8 mouse cellular contexts compared by ENCODE assay signal in genomic region chr17:35697759-35698500, GRCm38 (mm10). TPM values are rescaled to one million over a fixed set of nuclear protein-coding genes. Genes with fewer than 3 reads are reported as not detected.
DNase-seq lines count a peak whose midpoint lies in the region; ATAC-seq and TF ChIP-seq lines count a peak whose summit lies in the region.

No protein-coding gene starts in this region.

- peak; percentile 39 for DNase-seq in lung, embryonic 14.5 days
- DNase-seq in lung, postnatal 14 days = no peak
- peak; percentile 97 for DNase-seq in brain, adult 2 months (ENCODE audit: low read depth, low spot score)
- peak; percentile 86 for DNase-seq in forebrain, embryonic 11.5 days (ENCODE audit: low spot score)
- DNase-seq in intestine, embryonic 14.5 days (ENCODE audit: low spot score) = peak; percentile 76
- peak; percentile 43 for DNase-seq in limb, embryonic 14.5 days (ENCODE audit: low spot score)
- peak; percentile 31 for DNase-seq in right cerebral cortex, postnatal 14 days
- DNase-seq in thymus, postnatal 25 days = no peak

- no peak for TF ChIP-seq POLR2A in limb, embryonic 14.5 days (IDR thresholded peaks at IDR 0.05; ENCODE audit: borderline replicate concordance, extremely low read depth, insufficient read depth, insufficient read length)

- peak; percentile 37 for ATAC-seq in lung, embryonic 14.5 days (ENCODE audit: insufficient read depth)
- peak; percentile 68 for ATAC-seq in forebrain, embryonic 11.5 days (replicated peaks; ENCODE audit: low FRiP score)
- ATAC-seq in intestine, embryonic 14.5 days (replicated peaks; ENCODE audit: low FRiP score, low TSS enrichment, low read depth) = peak; percentile 63
- ATAC-seq in limb, embryonic 14.5 days (ENCODE audit: low FRiP score, low read depth) = peak; percentile 16; the same call in 1 of the 2 replicates

- peak overlapping the region; percentile 88 for H3K27ac ChIP-seq in lung, embryonic 14.5 days (ENCODE audit: low read depth)
- H3K27ac ChIP-seq in forebrain, embryonic 11.5 days (ENCODE audit: low read depth, low read length) = peak overlapping the region; percentile 96
- peak overlapping the region; percentile 86 for H3K27ac ChIP-seq in intestine, embryonic 14.5 days (ENCODE audit: low read depth)
- H3K27ac ChIP-seq in limb, embryonic 14.5 days (replicated peaks; ENCODE audit: low read depth, low read length) = peak overlapping the region; percentile 21; the same call in 1 of the 2 replicates

- peaks cover 17% of the 10 kb centered on the region for H3K36me3 ChIP-seq in lung, embryonic 14.5 days (ENCODE audit: insufficient read depth)
- peaks cover 21% of the 10 kb centered on the region for H3K36me3 ChIP-seq in forebrain, embryonic 11.5 days (ENCODE audit: control insufficient read depth, insufficient read depth, low read length)
- H3K36me3 ChIP-seq in intestine, embryonic 14.5 days (ENCODE audit: control insufficient read depth, insufficient read depth, low read length) = peaks cover 16% of the 10 kb centered on the region
- peaks cover 16% of the 10 kb centered on the region for H3K36me3 ChIP-seq in limb, embryonic 14.5 days (ENCODE audit: control insufficient read depth, insufficient read depth, low read length)

- H3K9me3 ChIP-seq in lung, embryonic 14.5 days (ENCODE audit: low read depth, low read length) = peaks cover 4% of the 10 kb centered on the region; the same call in 1 of the 2 replicates
- H3K9me3 ChIP-seq in forebrain, embryonic 11.5 days (ENCODE audit: control insufficient read depth, low read length) = no peaks in the 10 kb centered on the region
- peaks cover 4% of the 10 kb centered on the region; the same call in 1 of the 2 replicates for H3K9me3 ChIP-seq in intestine, embryonic 14.5 days (ENCODE audit: control insufficient read depth, low read length)
- H3K9me3 ChIP-seq in limb, embryonic 14.5 days (ENCODE audit: control insufficient read depth, low read length) = 0 out of 2 replicates have a peak, but pooled peaks cover 4% of the 10 kb centered on the region

- peak overlapping the region; percentile 54 for H3K9ac ChIP-seq in lung, embryonic 14.5 days
- peak overlapping the region; percentile 73 for H3K9ac ChIP-seq in forebrain, embryonic 11.5 days (ENCODE audit: low read length)
- peak overlapping the region; percentile 27 for H3K9ac ChIP-seq in intestine, embryonic 14.5 days (ENCODE audit: low read length)
- H3K9ac ChIP-seq in limb, embryonic 14.5 days (ENCODE audit: low read depth, low read length, severe bottlenecking) = peak overlapping the region; percentile 34

- TF ChIP-seq CTCF in lung, embryonic 14.5 days (IDR thresholded peaks at IDR 0.05; ENCODE audit: low read depth) = no peak

- H3K4me3 ChIP-seq in lung, embryonic 14.5 days (ENCODE audit: low read depth, low read length) = peak overlapping the region; percentile 34
- peak overlapping the region; percentile 29 for H3K4me3 ChIP-seq in forebrain, embryonic 11.5 days (ENCODE audit: low read depth, low read length)
- peak overlapping the region; percentile 31 for H3K4me3 ChIP-seq in intestine, embryonic 14.5 days (ENCODE audit: low read depth, low read length)
- peak overlapping the region; percentile 28 for H3K4me3 ChIP-seq in limb, embryonic 14.5 days (replicated peaks; ENCODE audit: low read length)

- H3K4me1 ChIP-seq in lung, embryonic 14.5 days (ENCODE audit: insufficient read depth) = peaks cover 31% of the 10 kb centered on the region
- peaks cover 29% of the 10 kb centered on the region for H3K4me1 ChIP-seq in forebrain, embryonic 11.5 days (replicated peaks; ENCODE audit: control insufficient read depth, insufficient read depth, low read length)
- peaks cover 35% of the 10 kb centered on the region for H3K4me1 ChIP-seq in intestine, embryonic 14.5 days (replicated peaks; ENCODE audit: control insufficient read depth, insufficient read depth, low read length)
- H3K4me1 ChIP-seq in limb, embryonic 14.5 days (ENCODE audit: control insufficient read depth, insufficient read depth, low read length) = peaks cover 39% of the 10 kb centered on the region

- H3K4me2 ChIP-seq in lung, embryonic 14.5 days = peak overlapping the region; percentile 72
- H3K4me2 ChIP-seq in forebrain, embryonic 11.5 days (ENCODE audit: low read depth, low read length, severe bottlenecking) = peak overlapping the region; percentile 64
- H3K4me2 ChIP-seq in intestine, embryonic 14.5 days (ENCODE audit: low read length) = peak overlapping the region; percentile 58
- H3K4me2 ChIP-seq in limb, embryonic 14.5 days (replicated peaks; ENCODE audit: low read depth, low read length, severe bottlenecking) = peak overlapping the region; percentile 43

- H3K27me3 ChIP-seq in lung, embryonic 14.5 days (ENCODE audit: insufficient read depth, low read length) = no peaks in the 10 kb centered on the region; the same call in 1 of the 2 replicates
- H3K27me3 ChIP-seq in forebrain, embryonic 11.5 days (ENCODE audit: control insufficient read depth, insufficient read depth, low read length) = no peaks in the 10 kb centered on the region
- no peaks in the 10 kb centered on the region for H3K27me3 ChIP-seq in intestine, embryonic 14.5 days (replicated peaks; ENCODE audit: control insufficient read depth, insufficient read depth, low read length)
- no peaks in the 10 kb centered on the region; the same call in 1 of the 2 replicates for H3K27me3 ChIP-seq in limb, embryonic 14.5 days (ENCODE audit: control insufficient read depth, insufficient read depth, low read length)

- WGBS in lung, embryonic 14.5 days = 9% methylated on average over 16 of the region's 16 CpGs
- WGBS in forebrain, embryonic 11.5 days = 1% methylated on average over 16 of the region's 16 CpGs
- 3% methylated on average over 16 of the region's 16 CpGs for WGBS in intestine, embryonic 14.5 days
- 11% methylated on average over 16 of the region's 16 CpGs for WGBS in limb, embryonic 14.5 days

RNA-seq across cellular contexts. Expression of gene Ddr1, which starts 6.5 kb away (rescaled TPM):
- polyA plus RNA-seq in lung, embryonic 14.5 days (2014; fragmentation: Nextera tagmentation; extraction: Ambion mirVana) = 32.9 and 38.2 TPM in 2 replicates
- polyA plus RNA-seq in forebrain, embryonic 11.5 days (2014; fragmentation: Nextera tagmentation; extraction: Ambion mirVana) = 130 and 144 TPM in 2 replicates
- polyA plus RNA-seq in intestine, embryonic 14.5 days (2014; fragmentation: Nextera tagmentation; extraction: Ambion mirVana) = 44.6 and 45.1 TPM in 2 replicates
- 49.4 and 60.1 TPM in 2 replicates for polyA plus RNA-seq in limb, embryonic 14.5 days (2012; rRNA removed)
- 56.7 and 58.2 TPM in 2 replicates for polyA plus RNA-seq in limb, embryonic 14.5 days (2014; fragmentation: Nextera tagmentation; extraction: Ambion mirVana)

RNA-seq across cellular contexts. Expression of gene Gtf2h4, which starts 24.4 kb away (rescaled TPM):
- 47.4 and 49.3 TPM in 2 replicates for polyA plus RNA-seq in lung, embryonic 14.5 days (2014; fragmentation: Nextera tagmentation; extraction: Ambion mirVana)
- 41.2 and 47.4 TPM in 2 replicates for polyA plus RNA-seq in forebrain, embryonic 11.5 days (2014; fragmentation: Nextera tagmentation; extraction: Ambion mirVana)
- 47.2 and 49.9 TPM in 2 replicates for polyA plus RNA-seq in intestine, embryonic 14.5 days (2014; fragmentation: Nextera tagmentation; extraction: Ambion mirVana)
- polyA plus RNA-seq in limb, embryonic 14.5 days (2012; rRNA removed) = 43.0 and 52.0 TPM in 2 replicates
- 40.7 and 44.9 TPM in 2 replicates for polyA plus RNA-seq in limb, embryonic 14.5 days (2014; fragmentation: Nextera tagmentation; extraction: Ambion mirVana)

RNA-seq across cellular contexts. Expression of gene Vars2, which starts 30.5 kb away (rescaled TPM):
- 22.4 and 24.1 TPM in 2 replicates for polyA plus RNA-seq in lung, embryonic 14.5 days (2014; fragmentation: Nextera tagmentation; extraction: Ambion mirVana)
- polyA plus RNA-seq in forebrain, embryonic 11.5 days (2014; fragmentation: Nextera tagmentation; extraction: Ambion mirVana) = 16.2 and 19.5 TPM in 2 replicates
- 16.0 and 18.1 TPM in 2 replicates for polyA plus RNA-seq in intestine, embryonic 14.5 days (2014; fragmentation: Nextera tagmentation; extraction: Ambion mirVana)
- polyA plus RNA-seq in limb, embryonic 14.5 days (2012; rRNA removed) = 35.4 and 47.8 TPM in 2 replicates
- 14.8 and 18.7 TPM in 2 replicates for polyA plus RNA-seq in limb, embryonic 14.5 days (2014; fragmentation: Nextera tagmentation; extraction: Ambion mirVana)

RNA-seq across cellular contexts. Expression of gene Mucl3, which starts 54.4 kb away (rescaled TPM):
- 1.0 and 1.4 TPM in 2 replicates for polyA plus RNA-seq in lung, embryonic 14.5 days (2014; fragmentation: Nextera tagmentation; extraction: Ambion mirVana)
- 0.07 and 0.13 TPM in 2 replicates for polyA plus RNA-seq in forebrain, embryonic 11.5 days (2014; fragmentation: Nextera tagmentation; extraction: Ambion mirVana)
- polyA plus RNA-seq in intestine, embryonic 14.5 days (2014; fragmentation: Nextera tagmentation; extraction: Ambion mirVana) = 0.39 and 0.77 TPM in 2 replicates
- polyA plus RNA-seq in limb, embryonic 14.5 days (2012; rRNA removed) = 0.13 and 0.30 TPM in 2 replicates
- polyA plus RNA-seq in limb, embryonic 14.5 days (2014; fragmentation: Nextera tagmentation; extraction: Ambion mirVana) = 0.22 TPM in 1 of 2 replicates, not detected in the other

Comparison
In these comparisons a context has a peak if more than half of its experiments do, and no peak if none do; other contexts are left out.
1. DNase-seq: peak in lung, embryonic 14.5 days (single experiment), brain, adult 2 months (single experiment), forebrain, embryonic 11.5 days (single experiment), intestine, embryonic 14.5 days (single experiment), limb, embryonic 14.5 days (single experiment) and right cerebral cortex, postnatal 14 days (single experiment); none in lung, postnatal 14 days (single experiment) and thymus, postnatal 25 days (single experiment).
2. ATAC-seq: peak in every context shown above with its lines; median percentile 68 in forebrain, embryonic 11.5 days; 63 in intestine, embryonic 14.5 days; 37 in lung, embryonic 14.5 days; 16 in limb, embryonic 14.5 days.
3. H3K27ac ChIP-seq: peak in every context shown above with its lines; median percentile 96 in forebrain, embryonic 11.5 days; 88 in lung, embryonic 14.5 days; 86 in intestine, embryonic 14.5 days; 21 in limb, embryonic 14.5 days.
4. Peak in every context shown above with its lines, with median percentiles within 50 percentile points of each other: H3K4me2 ChIP-seq, H3K4me3 ChIP-seq and H3K9ac ChIP-seq.